Mouse (Mus musculus) bone marrow macrophage, adult 2 months (primary cell): ENCODE measurements around the gene Fam169b.

ENCODE experiments used
- CTCF ChIP-seq: IDR thresholded peaks from 2 replicates; pipeline ENCODE4 v1.5.1; 2012; ENCODE audit warnings: low read depth, mild to moderate bottlenecking, low read length, moderate library complexity
- POLR2A ChIP-seq: IDR thresholded peaks from 2 replicates; pipeline ENCODE4 v1.6.1; 2012; ENCODE audit warnings: mild to moderate bottlenecking, low read depth, low read length, borderline replicate concordance

DNA sequence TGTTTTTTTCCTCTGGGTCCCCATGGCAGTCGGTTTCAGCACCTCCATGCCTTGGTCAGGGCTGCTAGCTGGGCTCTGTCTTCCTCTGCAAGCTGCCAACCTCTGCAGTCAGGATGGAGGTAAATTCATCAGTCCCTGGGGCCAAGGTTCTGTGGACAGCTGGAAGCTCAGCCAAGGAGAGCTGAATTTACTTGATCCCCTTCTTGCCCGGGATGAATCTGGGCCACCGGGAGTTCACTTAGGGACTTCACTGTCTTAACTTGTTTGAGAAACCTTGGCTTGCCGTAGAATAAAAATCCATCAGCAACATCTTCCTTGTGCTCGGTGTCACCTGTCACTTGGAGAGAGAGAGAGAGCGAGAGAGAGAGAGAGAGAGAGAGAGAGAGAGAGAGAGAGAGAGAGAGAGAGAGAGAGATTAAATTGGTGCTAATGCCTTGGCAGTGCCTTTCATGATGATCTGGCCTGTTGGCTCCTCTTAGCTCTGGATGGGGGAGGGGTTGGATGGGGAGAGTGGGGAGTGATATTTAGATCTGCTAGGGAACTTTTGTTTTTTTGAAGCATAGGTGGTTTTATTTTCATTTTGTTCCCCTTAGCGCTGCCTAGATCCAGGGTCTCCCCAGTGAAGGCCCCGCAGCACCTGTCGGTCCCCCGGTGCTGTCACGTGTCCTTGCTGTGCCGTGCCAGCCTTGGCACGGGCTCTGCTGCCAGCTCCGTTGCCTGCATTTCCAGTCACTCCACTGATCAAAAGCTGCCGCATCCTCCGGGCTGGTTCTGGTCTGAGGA is 44.6 kb downstream of the Fam169b start:
- TF ChIP-seq POLR2A (no peak), CTCF (no peak)
